Mouse (Mus musculus) testis, postnatal 10 days (tissue): ENCODE measurements around the gene Gm28053.

Source experiments
- DNase-seq: peaks from one replicate; pipeline ENCODE4 v3.0.0; 2021; ENCODE audit warnings: low spot score

Gm28053 gene

DNA sequence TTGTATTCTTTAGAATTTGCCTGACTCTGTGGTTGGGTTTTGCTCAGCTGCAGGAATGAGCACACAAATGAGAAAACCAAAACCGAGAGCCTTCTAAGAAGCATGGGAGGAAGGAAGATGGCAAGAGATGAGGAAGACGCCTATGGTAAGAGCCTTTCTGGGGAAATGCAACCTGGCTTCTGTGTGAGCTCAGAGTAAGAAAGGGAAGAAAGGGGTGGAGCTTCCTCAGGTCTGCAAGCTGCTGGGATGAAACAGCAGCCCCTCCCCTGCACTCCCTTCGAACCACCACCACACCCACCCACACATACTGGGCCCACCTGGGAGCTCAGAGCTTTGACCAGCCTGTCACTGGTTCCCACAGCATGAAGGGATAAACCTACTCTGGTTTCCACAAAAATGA lies 22.9 kb downstream of the Gm28053 start:
- DNase-seq = no peak

DNA sequence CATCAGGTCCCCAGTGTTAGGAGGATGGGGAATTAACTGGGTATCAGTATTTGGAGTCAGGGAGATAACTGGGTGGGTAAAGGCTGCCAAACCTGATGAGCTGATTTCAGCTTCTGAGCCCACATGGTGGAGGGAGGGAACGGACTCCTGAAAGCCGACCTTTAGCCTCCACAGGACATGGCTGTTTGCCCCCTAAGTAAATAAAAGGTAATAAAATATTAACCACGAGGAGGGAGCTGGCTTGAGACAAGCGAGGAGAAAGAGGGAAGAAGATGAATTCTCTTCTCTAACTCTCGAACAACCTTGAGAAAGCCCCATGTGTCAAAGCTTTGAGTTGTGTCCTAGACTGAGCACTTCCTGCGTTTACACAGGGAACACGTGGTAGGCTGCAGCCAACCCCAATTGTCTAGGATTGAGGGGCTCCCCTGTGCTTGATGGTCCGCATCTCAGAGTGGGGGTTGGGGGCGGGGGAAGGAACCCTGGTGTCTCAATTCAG lies 23.4 kb downstream of the Gm28053 start:
- DNase-seq = no peak

DNA sequence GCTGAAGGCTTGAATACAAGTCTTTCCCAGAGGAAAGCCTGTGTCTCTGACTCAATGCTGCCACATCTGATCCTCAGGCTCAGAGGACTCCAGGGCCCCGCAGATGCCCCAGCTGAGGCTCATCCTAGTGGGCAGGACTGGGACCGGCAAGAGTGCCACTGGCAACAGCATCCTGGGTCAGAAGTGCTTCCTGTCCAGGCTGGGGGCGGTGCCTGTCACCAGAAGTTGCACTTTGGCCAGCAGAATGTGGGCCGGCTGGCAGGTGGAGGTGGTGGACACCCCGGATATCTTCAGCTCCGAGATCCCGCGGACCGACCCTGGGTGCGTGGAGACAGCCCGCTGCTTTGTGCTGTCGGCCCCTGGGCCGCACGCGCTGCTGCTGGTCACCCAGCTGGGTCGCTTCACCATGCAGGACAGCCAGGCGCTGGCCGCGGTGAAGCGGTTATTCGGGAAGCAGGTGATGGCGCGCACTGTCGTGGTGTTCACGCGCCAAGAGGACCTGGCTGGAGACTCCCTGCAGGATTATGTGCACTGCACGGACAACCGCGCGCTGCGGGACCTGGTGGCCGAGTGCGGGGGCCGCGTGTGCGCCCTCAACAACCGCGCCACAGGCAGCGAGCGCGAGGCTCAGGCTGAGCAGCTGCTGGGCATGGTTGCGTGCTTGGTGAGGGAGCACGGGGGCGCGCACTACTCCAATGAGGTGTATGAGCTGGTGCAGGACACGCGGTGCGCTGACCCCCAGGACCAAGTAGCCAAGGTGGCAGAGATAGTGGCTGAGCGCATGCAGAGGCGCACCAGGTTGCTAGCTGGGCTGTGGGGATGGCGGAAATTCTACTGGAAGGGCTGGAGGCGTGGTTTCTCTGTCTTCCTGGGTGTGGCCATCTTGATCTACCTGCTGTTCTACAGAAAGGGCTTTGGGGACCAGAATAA lies 24.3 kb downstream of the Gm28053 start:
- no peak for DNase-seq

DNA sequence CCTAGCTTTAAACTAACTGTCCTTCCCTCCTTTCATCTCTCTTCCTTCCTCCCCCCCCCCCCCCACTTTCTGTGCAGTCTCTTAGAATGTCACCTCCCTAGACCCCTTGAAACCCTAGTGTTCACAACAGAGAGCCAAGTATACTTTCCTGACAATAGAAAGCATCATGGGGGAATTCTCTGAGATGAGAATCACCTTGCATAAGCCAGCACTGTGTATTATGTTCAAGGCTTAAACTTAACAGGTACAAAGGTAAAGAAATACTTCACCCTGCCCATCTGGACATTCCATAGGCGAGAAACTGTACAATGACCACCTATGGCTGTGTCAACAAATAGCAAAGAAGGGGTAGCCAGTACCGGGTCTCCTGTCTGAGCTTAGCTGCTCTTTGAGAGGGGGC lies 27.1 kb downstream of the Gm28053 start:
- no peak for DNase-seq

DNA sequence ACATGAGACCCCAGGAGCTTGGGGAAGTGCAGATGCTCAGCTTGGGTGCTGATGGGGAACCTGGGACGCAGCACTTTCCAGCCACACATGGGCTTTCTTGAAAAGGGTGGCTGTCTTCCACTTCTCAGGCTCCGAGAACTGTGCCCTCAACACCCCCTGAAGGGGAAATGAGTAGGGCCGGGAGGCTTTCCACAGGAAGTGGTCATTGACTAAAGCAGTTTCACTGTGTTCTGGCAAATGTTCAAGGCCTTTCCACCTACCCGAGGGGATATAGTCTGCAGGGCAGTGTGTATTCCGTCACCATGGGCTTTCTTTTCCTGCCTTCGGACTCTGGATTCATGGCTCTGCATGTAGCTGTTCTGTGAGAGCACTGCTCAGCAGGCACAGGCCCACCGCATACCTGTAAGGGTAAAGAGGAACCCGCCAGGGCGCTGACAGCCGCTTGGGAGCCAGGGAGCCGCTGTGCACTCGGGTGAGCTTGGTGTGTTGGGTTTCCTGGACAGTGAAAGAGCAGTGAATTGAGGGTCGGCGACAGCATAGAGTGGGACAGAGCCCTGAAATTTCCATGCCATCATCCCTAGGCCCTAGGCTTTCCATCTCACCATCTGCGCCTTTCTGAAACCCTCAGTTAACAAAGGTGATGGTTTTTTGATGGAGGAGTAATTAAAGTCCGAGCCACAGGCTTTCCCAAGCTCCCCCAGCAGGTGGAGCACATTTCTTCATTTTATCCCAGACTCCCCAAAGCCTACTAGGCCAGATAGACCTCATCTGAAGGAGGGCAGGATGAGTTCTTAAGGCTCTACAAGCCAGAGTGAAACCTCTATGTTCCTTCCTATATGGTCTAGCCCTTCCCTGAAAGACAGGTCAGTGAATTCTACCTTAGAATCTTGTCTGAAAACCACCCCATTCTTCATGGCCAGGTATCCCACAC lies 27.8 kb downstream of the Gm28053 start, which contains the start of gene Gimap5:
Gimap5 (plus strand) TSS at position 239 of the 931 bp plus-strand sequence.
- no peak for DNase-seq

DNA sequence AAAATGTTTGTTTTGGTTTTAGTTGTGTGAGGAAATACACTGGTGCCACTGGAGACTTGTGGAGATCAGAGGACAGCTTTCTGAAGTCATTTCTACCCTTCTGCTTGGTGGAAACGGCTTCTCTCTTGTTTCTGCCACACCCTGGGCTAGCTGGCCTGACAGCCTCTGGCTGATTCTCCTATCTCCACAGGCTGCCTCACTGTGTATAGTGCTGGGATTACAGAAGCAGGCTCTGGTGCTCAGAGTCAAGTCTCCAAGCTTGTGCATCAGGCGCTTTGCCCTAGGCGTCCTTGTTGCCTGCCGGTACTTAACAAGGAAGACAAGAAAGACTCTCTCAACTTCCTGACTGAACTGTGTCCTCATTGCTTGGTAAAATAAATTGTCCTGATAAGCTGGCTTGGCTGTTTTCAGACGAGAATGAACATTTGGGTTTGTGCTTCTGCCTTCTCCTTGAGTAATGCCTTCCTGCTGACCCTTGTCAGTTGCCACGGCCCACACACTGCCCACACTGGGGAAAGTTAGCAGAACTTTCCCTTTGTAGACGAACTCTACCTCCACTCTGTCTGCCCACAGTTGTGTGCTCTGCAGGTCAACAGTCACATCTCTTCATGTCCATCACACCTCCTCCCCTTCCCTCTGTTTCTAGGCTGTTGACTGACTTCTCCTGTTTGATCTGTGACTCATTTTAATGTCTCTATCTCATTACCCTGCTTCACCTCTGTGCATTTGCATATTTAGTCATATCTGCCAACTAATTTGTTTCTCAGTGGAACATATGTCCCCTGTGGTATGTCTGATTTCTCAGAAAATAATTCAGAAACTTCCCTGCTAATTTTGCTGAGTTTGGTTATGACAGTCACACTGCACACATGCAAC lies 28.9 kb downstream of the Gm28053 start:
- no peak for DNase-seq

DNA sequence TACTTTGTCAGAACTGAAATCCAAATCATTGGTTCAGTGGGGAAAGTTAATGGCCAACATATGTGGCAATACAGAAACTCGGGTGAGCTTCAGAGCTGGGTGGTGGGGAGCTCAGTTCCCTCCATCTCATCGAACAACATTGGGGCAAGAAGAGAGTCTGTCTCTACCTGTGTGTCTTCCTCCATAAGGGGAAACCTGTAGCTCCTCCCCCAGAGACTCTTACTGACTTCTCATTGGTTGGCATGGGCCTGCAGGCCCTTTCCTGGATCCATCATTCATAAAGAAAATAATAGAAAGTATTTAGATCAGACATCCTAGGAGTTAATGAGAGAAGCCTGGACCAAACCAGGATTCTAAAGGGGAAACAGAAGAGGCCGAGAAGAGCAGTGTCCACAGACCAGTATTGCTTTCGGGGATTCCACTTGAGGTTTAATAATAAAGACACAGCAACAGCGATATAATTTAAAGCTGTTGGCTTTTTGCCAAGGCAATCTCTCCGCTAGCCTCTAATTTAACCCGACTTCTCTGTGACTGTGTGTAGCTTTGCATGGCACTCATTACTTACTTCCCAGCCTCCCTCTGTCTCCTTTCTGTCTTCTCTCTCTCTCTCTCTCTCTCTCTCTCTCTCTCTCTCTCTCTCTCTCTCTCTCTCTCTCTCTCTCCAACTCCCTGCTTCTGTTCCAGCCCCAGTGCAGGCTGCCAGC lies 45.3 kb downstream of the Gm28053 start:
- DNase-seq = no peak

DNA sequence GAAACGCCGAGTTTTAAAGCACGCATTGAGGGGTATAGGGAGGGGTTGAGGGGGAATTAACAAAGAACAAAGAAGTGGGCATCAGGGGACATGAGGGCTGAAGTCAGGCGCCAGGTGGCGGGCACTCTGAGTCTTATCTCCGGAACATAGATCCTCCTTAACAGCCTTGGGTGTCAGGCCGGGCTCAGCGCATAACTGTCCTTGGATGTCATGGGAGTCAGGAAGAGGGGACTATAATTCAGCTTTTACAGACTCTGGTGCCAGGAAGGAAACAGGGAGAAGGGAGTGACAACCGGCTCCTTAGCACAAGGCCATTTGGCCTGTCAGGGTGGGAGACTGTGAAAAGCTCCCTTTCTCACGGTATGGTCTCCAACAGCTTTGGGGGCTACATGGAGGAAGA lies 46.1 kb downstream of the Gm28053 start:
- DNase-seq = no peak

DNA sequence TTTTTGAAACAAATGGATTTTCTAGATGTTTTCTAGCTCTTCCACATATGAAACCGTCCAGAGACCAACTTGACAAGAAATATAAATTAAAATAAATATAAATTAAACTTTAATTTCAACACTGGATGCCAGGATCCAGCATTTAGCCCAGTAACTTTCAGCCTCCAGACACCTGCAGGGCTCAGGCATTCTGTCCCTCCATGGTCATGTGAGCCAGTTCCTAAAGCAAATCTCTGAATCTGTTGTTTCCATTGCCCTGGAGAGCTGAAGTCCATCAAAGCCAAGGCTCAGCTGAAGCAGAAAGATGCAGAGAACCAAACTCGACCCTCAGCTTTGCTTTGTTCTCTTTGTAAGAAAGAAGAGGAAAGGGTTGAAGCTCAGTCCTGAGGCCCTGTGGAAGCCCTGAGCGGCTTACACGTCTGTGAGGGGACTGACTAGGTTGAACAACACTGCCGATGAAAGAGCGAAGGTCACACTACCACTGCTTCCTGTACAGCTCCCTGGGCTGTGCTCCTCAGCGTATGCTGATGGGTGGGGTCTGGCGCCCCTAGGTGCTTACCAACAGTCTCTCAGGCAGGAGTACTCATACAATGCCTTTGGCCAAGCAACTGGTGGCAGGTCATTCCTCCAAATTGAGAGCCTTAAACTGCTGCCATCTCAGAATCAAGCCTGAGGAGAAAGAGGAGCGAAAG lies 49.9 kb downstream of the Gm28053 start:
- no peak for DNase-seq

DNA sequence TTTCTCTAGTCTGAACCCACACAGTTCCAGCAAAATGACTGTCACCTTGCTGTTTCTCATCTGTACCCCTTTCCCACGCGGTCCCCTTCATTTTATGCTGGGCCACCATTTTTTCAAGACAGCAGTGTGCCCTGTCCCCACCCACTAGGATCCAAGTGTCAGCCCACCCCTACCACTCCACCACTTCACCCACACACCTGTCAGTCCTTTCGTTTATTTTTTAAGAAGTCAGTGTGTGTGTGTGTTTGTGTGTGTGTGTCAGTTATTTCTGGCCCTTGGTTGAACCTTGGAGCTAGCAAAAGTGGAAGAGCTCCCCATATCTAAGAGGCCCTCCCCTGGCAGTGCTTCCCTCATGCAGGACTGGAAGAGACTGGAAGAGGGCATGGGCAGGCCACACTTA lies 50.5 kb downstream of the Gm28053 start:
- no peak for DNase-seq

DNA sequence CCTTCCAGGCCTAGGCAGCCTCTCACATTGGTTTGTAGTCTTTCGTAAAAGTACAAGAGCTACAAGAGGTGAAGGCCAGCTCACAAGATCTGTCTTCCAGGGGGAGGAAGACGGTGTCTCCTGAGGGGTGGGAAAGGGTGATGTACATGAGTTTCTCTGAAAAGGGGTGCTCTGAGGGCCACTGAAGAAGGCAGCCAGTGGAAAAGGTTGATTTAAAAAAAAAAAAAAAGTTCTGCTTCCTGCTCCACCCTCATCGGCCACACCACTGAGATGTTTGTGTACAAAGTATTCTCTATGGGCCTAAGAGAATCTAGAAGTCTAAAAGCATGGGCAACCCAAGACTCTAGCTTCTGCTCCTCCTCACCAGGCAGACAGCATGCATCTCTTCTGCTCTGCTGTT lies 52.3 kb downstream of the Gm28053 start, which contains the start of gene Gimap3:
Gimap3 (minus strand) TSS at position 156 of the 400 bp plus-strand sequence.
- no peak for DNase-seq

DNA sequence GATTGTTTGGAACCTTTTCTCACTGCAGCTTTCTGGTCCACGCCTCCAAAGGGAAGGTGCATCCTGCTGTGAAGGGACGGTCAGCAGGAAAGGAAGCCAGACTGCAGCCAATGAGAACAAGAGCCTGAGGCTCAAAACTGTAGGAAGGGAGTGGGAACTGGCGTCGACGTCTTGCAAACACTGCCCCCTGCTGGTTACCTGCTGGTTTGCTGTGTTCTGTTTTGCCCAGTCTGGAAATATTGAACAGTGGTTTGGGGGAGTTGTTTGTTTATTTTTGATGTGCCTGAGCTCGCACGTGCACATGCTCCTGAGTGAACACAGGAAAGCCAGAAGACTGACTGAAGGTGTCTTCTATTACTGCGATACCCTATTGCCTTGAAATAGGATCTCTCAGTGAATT lies 53.6 kb downstream of the Gm28053 start:
- peak; percentile 87 for DNase-seq

DNA sequence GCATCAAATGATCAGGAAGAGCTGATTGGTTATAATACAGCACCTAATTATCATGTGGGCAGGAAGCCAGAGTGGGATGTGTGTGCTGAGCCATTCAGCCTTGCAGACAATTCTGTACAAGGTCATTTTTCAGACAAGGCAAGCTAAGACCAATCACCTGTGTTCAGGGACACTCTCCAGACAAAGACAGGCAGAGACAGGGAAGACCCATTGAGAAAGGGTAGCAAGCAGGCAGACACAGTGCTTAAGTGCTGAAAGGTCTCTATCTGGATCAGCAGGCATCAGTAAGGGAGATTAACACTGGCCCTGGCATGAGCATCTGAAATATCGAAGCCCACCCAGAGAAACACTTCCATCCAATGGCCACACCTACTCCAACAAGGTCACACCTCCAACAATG lies 66.0 kb downstream of the Gm28053 start:
- no peak for DNase-seq

DNA sequence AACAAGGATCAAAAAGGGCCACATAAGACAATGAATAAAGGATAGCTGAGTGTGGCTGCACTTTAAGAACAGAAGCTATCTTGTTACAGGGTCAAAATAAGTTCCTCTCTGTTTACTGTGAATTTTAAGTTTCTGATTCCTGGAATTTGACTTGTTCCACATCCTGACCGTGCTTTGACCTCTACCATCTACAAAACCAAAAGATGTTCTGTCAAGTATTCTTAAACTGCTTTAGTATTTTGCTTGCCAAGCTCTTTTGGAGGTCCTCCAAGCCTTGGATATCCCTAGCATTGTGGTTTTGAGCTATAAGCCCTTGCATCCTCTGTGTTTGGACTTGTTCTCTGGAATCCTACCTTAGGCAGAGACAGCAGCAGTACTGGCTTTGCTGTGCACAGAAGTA lies 66.8 kb downstream of the Gm28053 start:
- no peak for DNase-seq

DNA sequence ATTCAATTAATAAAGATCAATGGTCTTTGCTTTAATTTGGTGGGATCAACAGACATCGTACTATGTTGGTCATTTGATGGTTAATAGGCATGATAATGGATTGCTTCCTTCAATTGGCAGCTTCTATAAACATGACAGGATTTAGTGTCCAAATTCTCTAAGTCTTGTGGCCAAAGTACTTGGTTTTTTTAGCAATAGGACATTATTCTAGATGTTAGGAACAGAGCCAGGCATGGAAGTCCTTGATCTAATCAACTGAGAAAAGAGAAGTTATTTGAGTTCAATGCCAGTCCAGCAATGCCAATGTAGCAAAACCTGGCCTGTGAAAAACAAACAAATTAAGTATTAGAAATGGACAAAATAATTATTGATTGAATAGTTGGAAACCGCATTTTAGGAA lies 67.2 kb downstream of the Gm28053 start:
- no peak for DNase-seq

DNA sequence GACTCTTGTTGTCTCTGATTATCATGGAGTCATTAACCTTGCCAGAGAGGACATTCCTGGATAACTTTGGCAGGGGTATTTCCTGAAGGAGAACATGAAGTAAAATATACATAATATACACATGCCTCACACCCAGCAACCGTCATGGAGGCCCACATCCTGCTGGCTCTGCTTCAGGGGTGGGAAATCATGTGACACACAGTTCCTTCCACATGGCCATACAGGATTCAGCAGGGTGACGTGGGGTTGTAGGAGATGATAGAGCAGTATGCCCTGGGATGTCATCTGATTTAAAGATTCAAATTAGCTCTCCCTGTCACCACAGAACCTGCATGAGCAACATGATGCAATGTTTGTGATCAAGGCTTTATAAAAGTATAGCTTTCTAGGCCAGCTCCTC lies 69.5 kb downstream of the Gm28053 start:
- DNase-seq = no peak

DNA sequence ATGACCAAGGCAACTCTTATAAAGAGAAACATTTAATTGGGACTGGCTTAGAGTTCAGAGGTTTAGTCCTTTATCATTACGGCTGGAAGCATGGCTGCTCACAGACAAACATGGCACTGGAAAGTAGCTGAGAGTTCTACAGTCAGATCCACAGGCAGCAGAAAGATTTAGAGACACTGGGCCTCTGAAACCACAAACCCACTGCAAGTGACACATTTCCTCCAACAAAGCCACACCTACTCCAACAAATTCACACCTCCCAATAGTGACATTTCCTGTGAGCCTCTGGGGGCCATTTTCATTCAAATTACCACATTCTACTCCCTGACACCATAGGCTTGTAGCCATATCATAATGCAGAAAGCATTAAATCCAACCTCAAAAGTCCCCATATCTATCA lies 83.5 kb downstream of the Gm28053 start:
- no peak for DNase-seq
